Mouse (Mus musculus) megakaryocyte-erythroid progenitor cell, adult 5-6 weeks (primary cell): ENCODE data around the gene Irf9. TPM values are rescaled to one million over a fixed set of nuclear protein-coding genes. Genes with fewer than 3 reads are reported as not detected.

Experiments
- ATAC-seq: replicated peaks from 2 replicates; pipeline ENCODE4 v1.8.0; 2016; ENCODE audit warnings: mild to moderate bottlenecking, inconsistent platforms; ENCODE audit not compliant: severe bottlenecking, poor library complexity, low FRiP score, low TSS enrichment
- total RNA-seq, 2 experiments: library from RNA; stranded (forward) in 1 of 2; stranded (reverse) in 1 of 2; fragments of 200-1000, 215-1000 nt in 1 of 2; fragments of >200 nt in 1 of 2; fragmentation: Nextera tagmentation in 1 of 2; gene quantifications; 2 replicates each; pipeline ENCODE4 v1.2.3; 2014 to 2017

The Irf9 gene
- 57.9 and 65.2 TPM in 2 replicates for total RNA-seq (2014; fragmentation: Nextera tagmentation)
- total RNA-seq (2017): 41.6 and 41.7 TPM in 2 replicates

DNA sequence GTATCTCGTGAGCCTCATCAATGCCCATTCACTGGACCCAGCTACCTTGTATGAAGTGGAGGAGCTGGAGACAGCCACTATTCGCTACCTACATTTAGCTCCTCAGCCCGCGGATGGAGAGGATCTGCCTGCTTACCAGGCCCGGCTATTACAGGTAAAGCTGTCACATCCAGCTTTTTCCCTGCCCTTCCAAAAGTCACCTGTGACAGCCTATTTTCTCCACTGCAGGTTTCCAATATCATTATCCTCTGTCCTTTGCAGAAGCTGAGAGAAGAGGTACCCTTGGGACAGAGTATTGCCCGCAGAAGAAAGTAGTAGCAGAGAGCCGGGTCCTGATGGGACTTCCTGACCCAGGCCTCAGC, at the start of gene Irf9:
TSS of gene Irf9 (plus strand) at position 301 of the 362 bp plus-strand sequence.
- ATAC-seq: no peak

DNA sequence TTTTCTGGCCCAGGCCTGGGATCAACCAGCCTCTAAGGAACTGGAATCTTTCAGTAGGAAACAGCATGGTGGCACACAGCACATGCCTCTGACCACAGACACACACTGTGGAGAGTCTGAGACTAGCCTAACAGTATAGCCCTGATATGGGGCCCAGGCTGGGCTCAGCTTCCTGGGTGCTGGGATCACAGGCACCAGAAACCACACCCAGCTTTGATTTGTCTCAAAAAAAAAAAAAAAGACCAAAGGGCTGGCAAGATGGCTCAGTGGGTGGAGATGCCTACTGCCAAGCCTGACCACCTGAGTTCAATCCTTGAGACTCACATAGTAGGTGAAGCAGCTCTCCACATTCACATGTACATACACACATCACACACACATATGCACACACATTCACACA, 48.7 kb upstream of the Irf9 start:
- ATAC-seq: no peak

DNA sequence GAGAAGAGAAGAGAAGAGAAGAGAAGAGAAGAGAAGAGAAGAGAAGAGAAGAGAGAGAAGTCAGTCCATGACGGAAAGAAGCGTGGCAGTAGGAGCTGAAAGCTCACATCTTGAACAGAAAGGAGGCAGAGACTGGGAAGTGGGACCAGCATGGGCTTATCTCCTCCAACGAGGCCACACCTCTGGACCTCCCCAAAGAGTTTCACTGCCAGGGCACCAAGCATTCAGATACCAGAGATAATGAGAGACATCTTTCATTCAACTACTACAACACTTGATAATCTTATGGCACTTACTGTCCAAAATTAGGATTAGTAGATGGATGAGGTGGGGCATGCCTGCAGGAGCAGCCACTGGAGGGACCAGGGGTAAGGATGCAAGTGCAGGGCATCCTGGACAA, 47.6 kb upstream of the Irf9 start:
- no peak for ATAC-seq

DNA sequence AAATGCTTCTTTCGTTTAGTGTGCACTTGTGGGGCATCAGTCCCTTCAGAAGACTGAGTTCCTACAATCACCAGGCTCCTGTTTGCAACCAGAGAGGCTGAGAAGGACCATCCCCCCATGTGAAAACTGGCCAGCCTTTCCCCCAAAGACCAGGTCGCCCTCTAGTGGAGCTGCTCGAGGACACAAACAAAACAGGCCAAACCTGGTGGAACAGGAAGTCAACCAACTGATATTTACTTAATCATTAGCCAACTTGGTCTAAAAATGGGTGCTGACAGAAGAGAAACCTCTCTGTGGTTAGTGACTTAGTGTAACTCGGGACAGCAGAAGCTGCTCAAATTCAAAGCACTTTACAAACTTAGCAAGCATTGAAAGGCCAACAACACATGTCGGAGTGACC, 46.4 kb upstream of the Irf9 start:
- ATAC-seq: 0 out of 2 replicates have a peak, but pooled peaks have one; percentile 10

DNA sequence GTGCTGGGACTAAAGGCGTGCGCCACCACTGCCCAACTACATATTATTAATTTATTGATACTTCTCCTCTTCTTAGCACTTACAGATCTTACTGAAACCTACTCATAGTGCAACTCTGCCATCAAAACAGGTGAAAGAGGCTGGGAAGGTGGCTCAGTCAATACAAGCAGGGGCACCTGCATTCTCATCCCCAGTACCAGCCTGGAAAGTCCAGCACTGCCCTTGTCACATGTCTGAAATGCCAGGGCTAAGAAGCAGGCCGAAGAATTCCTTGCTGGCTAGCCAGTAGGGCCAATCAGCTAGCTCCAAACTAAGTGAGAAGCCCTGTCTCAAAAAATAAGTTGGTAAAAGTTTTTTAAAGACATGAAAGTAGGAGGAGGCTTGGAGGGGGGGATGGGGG, 45.8 kb upstream of the Irf9 start:
- ATAC-seq: no peak

DNA sequence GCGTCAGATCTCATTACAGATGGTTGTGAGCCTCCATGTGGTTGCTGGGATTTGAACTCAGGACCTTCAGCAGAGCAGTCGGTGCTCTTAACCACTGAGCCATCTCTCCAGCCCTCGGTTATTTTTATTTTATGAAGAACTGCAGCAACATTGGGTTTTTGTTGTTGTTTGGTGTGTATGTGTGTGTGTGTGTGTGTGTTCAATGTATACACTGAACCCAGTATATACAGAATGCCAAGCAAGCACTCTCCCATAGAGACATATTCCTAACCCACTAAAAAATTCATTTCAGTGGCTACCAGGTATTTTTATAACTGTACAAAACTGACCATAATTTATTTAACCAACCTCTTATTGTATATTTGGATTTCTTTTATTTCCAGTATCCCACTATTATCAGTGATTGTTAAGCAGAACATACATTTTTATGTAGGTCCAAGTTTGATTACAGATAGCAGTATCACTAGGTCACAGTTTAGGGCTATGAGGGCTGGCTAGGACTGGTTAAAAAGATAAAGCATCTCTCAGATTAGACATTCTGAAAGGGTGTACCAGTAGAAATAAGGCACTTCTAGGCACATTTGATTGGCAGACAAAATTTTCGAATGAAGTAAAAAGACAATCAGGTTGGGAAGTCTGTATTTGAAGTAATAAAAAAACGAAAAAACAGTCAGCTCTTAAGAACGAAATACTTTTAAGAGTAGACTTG, 44.5 kb upstream of the Irf9 start:
- peak; percentile 19; the same call in 1 of the 2 replicates for ATAC-seq

DNA sequence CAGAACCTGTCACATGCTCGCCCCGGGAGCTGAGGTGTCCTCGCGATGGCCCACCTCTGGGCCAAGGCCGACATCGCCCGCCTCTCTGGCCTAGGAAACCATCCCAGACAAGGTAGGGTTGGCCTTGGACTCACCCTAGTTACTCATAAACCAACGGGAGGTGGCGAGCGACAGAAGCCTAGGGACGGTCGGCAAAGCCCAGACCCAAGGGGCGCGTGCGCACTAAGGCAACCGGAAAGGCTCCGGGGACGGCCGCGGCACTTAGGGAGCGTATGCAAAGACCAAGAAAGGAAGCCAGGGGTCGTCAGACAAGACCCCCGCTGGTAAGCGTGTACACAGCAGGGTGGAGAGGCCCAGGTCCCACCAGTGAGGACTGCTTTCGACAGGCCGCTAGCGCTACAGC, 43.6 kb upstream of the Irf9 start, which contains the start of gene Dcaf11:
TSS of gene Dcaf11 (plus strand) at position 208 of the 403 bp plus-strand sequence.
- ATAC-seq: peak; percentile 62

DNA sequence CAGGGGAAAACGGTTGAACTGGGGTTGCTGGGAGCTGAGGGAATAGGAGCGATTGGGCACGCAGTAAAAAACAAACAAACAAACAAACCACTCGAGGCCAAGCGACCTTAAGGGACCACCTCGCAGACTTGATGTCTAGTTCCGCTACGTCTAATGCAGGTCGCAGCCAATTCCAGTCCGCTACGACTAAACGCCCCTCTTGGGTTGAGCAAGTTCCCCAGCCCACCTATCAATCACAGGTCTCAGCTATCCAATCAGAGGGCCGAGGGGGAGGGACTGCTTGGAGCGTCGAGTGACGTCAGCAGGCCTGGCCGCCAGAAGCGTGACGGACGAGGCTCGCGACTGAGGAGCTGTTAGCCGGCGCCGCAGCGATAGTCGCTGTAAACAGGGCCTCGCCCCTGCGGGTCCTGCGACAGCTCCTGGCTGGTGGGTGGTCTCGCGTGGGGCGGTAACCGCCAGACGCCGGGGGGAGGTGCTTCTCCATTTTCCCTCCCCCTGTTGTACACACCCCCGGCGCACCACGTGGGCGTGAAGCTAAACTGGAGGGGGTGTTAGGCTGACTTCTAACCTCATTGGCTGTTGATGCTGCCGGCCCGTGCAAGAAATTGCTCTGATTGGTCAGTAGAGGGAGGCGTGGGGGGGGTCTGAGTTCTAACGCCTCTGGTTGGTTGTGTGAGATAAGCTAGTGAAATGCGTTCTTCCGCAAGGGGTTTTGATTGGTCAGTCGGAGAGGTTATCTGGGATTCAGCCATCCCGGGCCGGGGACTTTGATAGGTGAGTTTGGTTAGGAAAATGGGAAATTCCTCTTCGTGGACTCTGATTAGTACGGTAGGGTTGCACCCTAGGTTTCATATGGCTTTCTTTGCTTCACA, 42.9 kb upstream of the Irf9 start, which contains the start of gene A730061H03Rik:
TSS of gene A730061H03Rik (minus strand) at position 205 of the 872 bp plus-strand sequence.
- peak; percentile 81 for ATAC-seq

DNA sequence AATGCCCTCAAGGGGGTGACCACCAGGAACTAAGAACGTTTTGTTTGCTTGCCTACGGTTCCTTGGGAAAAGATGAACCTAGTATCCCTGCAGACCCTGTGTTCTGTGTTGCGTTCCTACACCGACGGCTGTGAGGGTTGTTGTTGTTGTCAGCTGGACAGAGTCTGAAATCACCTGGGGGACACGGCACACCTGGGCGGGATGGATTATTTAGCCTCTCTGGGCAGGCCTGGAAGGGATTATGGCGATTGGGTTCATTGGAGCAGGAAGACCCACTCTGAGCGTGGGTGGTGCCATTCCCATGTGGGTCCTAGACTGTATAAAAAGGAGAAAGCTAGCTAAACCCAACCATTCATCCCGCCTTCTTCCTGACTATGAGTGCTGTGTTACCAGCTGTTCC, 41.5 kb upstream of the Irf9 start:
- ATAC-seq: no peak

DNA sequence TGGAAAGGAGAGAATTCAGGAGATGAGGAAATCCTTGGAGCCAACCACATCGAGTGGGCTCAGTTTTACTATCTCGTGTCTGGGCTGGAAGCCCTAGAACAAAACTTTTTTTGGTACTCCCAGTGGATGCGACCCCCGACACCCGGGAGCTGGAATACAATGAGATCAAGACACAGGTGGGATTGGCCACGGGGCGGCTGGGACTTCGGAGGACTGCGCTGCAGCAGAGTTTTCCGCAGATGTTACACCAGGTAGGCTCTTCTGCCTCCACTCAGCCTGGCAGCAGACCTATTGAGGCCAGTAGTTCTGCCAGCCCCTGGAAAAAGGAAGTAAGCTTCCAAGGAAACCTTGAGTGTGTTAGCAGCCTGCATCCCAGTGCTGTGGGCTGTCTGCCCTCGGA, 40.1 kb upstream of the Irf9 start:
- ATAC-seq: no peak

DNA sequence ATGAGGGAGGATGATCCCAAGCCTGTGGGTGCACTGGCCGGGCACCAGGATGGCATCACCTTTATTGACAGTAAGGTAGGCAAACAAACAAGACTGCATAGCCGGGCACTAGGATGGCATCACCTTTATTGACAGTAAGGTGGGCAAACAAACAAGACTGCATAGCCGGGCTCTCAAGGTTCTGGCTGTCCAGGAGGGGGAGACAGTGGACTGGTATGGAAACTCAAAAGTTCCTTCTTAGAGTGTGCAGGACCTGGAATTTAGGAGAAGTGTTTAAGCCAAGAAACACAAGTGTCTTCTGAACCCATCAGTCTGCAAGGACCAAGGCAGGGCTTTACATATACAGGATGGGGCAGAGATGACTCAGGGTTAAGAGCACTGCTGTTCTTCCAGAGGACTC, 37.6 kb upstream of the Irf9 start:
- ATAC-seq: no peak

DNA sequence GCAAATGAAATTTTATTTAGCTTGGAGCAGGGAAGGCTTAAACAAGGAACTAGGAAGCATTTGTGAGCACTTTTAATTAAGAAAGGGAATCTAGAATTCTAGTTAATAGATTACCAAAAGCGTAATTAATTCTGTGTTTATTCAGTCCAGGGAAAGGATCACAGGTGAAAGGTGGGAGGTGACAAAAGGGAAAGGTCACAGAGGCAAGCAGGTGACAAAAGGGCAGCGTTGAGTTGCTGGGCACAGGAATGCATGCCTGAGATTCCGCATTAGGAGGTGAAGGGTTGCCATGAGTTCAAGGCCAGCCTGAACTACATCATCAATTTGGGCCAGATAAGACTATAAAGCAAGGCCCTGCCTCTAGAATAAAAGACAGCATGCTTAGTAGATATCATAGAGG, 35.9 kb upstream of the Irf9 start:
- no peak for ATAC-seq

DNA sequence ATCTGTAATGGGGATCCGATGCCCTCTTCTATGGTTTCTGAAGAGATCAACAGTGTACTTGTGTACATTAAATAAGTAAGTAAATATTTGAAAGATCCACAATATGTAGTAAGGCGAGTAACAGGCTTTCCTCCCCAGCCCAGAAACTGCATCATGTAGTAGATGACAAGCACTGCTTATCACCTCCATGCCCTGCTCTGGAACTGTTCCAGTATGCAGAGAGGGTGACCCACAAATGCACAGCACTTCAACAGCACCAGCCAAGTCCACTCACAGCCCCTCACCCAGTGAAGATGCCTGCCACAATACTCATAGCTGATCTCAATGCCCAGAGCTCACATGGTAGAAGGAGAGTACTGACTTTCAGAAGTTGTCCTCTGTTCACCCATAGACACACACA, 32.8 kb upstream of the Irf9 start:
- peak; percentile 57 for ATAC-seq

DNA sequence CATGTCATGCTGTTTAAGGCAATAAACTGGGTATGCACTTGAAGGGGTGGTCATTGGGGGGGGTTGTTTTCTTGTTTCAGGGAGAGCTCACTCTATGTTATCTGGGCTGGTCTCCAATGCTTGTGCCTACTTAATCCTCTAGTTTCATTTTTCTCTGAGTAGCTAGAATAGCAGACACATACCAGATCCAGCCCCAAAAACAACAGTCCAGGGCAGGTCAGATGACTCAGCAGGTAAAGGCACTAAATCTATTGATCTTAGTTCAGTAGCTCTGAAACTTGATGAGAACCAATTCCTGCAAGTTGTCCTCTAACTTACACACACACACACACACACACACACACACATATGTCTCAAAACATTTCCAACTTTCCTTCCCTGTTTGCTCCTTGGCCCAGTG, 31.6 kb upstream of the Irf9 start:
- ATAC-seq: no peak

DNA sequence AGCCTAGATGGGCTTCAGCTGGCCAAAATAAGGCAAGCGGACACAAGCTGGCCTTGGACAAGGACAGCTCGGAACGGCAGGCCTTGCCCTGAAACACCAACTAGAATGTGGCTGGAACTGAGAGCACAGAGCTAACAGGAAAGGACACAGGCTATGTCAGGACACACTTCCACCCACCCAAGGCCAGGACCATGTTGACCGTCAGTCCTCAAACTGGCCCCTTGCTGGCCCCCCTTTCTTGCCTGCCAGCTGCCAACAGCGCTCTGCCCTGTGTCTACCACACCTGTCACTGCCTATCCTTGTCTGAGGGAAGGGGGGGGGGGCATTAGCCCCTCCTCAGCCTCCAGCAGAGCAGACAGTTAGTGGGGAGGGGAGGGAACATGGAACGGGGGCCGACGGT, 28.1 kb upstream of the Irf9 start, which contains the start of gene Fitm1:
TSS of gene Fitm1 (plus strand) at position 316 of the 400 bp plus-strand sequence.
- ATAC-seq: no peak

DNA sequence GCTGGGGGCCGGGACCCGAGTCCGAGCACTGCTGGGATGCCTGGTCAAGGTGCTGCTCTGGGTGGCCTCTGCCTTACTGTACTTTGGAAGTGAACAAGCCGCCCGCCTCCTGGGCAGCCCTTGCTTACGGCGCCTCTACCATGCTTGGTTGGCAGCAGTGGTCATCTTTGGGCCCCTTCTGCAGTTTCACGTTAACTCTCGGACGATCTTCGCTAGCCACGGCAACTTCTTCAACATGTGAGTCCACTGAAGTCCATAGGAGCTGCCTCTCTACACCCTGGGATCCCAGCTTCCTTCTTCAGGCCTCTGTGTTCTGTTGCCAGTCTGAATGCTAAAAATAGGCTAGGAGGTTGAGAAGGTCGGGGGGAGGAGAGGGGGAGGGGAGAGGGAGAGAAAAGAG, 27.7 kb upstream of the Irf9 start:
- ATAC-seq: no peak

DNA sequence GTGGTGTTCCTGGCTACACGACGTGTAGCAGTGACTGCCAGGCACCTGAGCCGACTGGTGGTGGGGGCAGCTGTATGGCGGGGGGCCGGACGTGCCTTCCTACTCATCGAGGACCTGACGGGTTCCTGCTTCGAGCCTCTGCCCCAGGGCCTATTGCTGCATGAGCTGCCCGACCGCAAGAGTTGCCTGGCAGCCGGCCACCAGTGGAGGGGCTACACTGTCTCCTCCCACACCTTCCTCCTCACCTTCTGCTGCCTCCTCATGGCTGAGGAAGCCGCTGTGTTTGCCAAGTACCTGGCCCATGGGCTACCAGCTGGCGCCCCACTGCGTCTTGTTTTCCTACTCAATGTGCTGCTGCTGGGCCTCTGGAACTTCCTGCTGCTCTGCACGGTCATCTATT, 27.0 kb upstream of the Irf9 start:
- no peak for ATAC-seq

DNA sequence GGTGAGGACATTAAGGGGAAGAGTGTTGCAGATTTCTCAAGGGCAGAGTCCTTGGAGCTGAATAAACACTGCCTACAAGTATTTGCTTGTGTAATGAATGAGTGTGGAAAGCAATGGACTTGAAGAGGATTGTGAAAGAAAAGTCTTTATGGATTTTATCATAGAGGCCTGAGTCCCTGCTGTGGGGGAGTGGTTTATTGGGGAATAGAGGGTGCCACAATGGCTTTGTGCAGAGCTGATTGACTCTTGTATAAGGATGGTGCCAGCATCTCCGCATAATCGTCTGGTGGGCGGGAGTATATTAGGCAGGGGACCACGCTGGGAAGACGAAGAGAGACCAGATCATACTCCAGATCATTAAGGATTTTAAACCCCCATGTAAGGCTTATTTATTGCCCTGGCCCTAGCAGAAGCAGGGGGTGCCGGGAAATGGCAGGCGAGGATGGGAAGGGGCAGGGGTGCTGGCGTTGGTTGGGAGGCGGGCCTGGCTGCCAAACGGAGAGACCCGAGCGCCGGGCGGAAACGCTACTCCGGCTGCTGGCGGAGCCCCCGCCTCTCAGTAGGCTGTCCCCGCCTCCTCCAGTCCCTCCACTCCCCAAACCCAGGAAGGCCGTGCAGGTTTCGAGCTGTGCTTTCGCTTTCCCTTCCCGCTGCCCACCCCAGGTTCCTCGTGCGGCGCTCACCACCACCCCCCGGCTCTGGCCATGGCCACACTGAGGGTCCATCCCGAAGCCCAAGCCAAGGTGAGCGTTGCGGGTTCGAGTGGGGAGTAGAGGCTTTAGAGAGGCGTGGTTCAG, 25.3 kb upstream of the Irf9 start, which contains the start of gene Psme1:
TSS of gene Psme1 (plus strand) at position 253 of the 797 bp plus-strand sequence.
- ATAC-seq: peak; percentile 78

DNA sequence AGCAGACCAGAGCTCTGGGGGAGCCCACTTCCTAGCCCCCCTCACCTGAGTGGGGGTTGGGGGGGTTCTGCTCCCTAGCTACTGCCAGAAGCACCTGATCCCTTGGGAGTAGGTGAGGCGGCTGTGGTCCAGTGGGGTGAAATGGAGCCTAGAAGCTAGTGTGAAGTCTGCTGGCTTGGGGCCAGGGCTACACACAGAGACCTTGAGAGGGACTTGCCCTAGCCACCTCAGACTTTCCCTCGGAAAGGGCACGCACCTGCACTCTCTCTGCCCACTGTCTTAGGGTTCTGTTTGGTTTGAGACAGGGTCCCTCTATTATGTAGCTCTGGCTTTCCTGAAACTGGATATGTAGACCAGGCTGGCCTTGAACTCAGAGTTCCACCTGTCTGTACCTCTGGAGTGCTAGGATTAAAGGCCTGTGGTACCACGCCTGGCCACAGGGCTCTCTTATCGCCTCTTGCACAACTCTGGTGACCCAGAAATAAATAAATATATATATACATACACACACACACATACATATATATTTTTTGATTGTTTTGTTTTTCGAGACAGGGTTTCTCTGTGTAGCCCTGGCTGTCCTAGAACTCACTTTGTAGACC, 24.6 kb upstream of the Irf9 start:
- ATAC-seq: peak; percentile 69
